Mouse (Mus musculus): ENCODE results near the gene Hist1h2bb. TPM values are rescaled to one million over a fixed set of nuclear protein-coding genes. Genes with fewer than 3 reads are reported as not detected.
"Not testable (repeated sequence)": the region's sequence is repeated elsewhere in the genome, so short reads cannot be mapped to it uniquely, and the experiment has no call there.

The Hist1h2bb gene
- polyA plus RNA-seq (2012) = 5.4 and 12.1 TPM in 2 replicates

- not testable (repeated sequence) for H3K27me3 ChIP-seq (ENCODE audit: control insufficient read depth); H3K36me3 ChIP-seq (ENCODE audit: control insufficient read depth); H3K9me3 ChIP-seq (ENCODE audit: control insufficient read depth, low read length)
- Histone ChIP-seq H3K4me1 (ENCODE audit: control insufficient read depth) (peaks cover 68% of the 10 kb centered on the region), H3K4me3 (replicated peaks) (peak within 1 kb of the TSS; percentile 79)
Observed at GRCm38 (mm10) chr13:23746201-23747080, at the start of gene Hist1h2bb. TSS of gene Hist1h2bb (plus strand) at chr13:23746734.

DNA sequence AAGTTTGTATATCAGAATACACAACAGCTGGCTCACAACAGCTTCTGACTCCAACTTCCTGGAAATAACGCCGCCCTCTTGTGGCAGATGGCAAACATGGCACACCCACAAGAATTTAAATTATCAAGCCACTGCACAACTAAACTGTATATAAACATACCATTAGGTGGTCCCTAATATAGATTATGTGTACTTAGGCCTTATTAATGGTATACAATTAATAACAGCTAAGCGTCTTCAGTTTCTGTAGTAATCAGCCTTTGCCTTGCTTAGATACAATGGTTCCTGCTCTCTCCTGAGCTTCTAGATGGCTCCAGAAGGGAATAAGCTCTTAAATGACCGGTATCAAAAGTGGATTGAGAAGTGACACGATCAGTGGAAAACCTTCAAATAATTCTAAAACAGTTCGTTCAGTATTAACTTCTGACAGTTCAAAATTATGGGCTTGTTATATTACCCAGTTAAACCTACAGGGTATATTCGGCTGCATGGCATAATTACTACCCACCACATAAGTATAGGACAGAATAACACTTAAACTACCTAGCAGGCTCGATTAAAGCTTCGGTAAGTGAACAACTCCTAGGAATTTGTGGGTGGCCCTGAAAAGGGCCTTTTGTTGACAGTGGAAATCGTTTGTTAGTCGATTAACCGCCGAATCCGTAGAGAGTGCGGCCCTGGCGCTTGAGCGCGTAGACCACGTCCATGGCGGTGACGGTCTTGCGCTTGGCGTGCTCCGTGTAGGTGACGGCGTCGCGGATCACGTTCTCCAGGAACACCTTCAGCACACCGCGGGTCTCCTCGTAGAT lies 48.8 kb upstream of the Hist1h2bb start:
- H3K4me1 ChIP-seq (ENCODE audit: control insufficient read depth) = peaks cover 55% of the 10 kb centered on the region
- TF ChIP-seq TAL1 (IDR thresholded peaks at IDR 0.05; ENCODE audit: low read length) = no peak
- TF ChIP-seq GATA1 (IDR thresholded peaks at IDR 0.05; ENCODE audit: low read length) = no peak
- peak overlapping the region; percentile 67 for H3K4me3 ChIP-seq (replicated peaks)

GRCm38 (mm10) chr13:23698300-23698693 lies 48.2 kb upstream of the Hist1h2bb start, which contains the start of gene Hist1h4c:
TSS of gene Hist1h4c (minus strand) at chr13:23698454.
- Histone ChIP-seq H3K4me3 (replicated peaks) (peak within 1 kb of the TSS; percentile 67), H3K4me1 (ENCODE audit: control insufficient read depth) (peaks cover 58% of the 10 kb centered on the region), H3K36me3 (ENCODE audit: control insufficient read depth) (peaks cover 5% of the 10 kb centered on the region), H3K27me3 (ENCODE audit: control insufficient read depth) (no peaks in the 10 kb centered on the region), H3K9me3 (ENCODE audit: control insufficient read depth, low read length) (no peaks in the 10 kb centered on the region)
- TF ChIP-seq GATA1 (IDR thresholded peaks at IDR 0.05; ENCODE audit: low read length) = no peak

More for the DNA sequence above, 48.8 kb upstream of the Hist1h2bb start:
- Histone ChIP-seq H3K36me3 (ENCODE audit: control insufficient read depth) (peaks cover 5% of the 10 kb centered on the region), H3K9me3 (ENCODE audit: control insufficient read depth, low read length) (no peaks in the 10 kb centered on the region), H3K27me3 (ENCODE audit: control insufficient read depth) (no peaks in the 10 kb centered on the region)

GRCm38 (mm10) chr13:23698996-23699395 lies 47.5 kb upstream of the Hist1h2bb start:
- H3K4me1 ChIP-seq (ENCODE audit: control insufficient read depth) = peaks cover 56% of the 10 kb centered on the region
- peaks cover 2% of the 10 kb centered on the region; the same call in 1 of the 2 replicates for H3K36me3 ChIP-seq (ENCODE audit: control insufficient read depth)
- H3K4me3 ChIP-seq (replicated peaks) = peak overlapping the region; percentile 67
- TF ChIP-seq GATA1 (IDR thresholded peaks at IDR 0.05; ENCODE audit: low read length) (no peak), TAL1 (IDR thresholded peaks at IDR 0.05; ENCODE audit: low read length) (no peak)
- H3K9me3 ChIP-seq (ENCODE audit: control insufficient read depth, low read length) = no peaks in the 10 kb centered on the region
- no peaks in the 10 kb centered on the region for H3K27me3 ChIP-seq (ENCODE audit: control insufficient read depth)

GRCm38 (mm10) chr13:23699767-23700166 lies 46.8 kb upstream of the Hist1h2bb start:
- Histone ChIP-seq H3K27me3 (ENCODE audit: control insufficient read depth) (no peaks in the 10 kb centered on the region), H3K4me1 (ENCODE audit: control insufficient read depth) (peaks cover 54% of the 10 kb centered on the region), H3K36me3 (ENCODE audit: control insufficient read depth) (peaks cover 2% of the 10 kb centered on the region; the same call in 1 of the 2 replicates), H3K9me3 (ENCODE audit: control insufficient read depth, low read length) (no peaks in the 10 kb centered on the region), H3K4me3 (replicated peaks) (no peak overlapping the region)
- no peak for TF ChIP-seq TAL1 (IDR thresholded peaks at IDR 0.05; ENCODE audit: low read length)
- TF ChIP-seq GATA1 (IDR thresholded peaks at IDR 0.05; ENCODE audit: low read length) = no peak

DNA sequence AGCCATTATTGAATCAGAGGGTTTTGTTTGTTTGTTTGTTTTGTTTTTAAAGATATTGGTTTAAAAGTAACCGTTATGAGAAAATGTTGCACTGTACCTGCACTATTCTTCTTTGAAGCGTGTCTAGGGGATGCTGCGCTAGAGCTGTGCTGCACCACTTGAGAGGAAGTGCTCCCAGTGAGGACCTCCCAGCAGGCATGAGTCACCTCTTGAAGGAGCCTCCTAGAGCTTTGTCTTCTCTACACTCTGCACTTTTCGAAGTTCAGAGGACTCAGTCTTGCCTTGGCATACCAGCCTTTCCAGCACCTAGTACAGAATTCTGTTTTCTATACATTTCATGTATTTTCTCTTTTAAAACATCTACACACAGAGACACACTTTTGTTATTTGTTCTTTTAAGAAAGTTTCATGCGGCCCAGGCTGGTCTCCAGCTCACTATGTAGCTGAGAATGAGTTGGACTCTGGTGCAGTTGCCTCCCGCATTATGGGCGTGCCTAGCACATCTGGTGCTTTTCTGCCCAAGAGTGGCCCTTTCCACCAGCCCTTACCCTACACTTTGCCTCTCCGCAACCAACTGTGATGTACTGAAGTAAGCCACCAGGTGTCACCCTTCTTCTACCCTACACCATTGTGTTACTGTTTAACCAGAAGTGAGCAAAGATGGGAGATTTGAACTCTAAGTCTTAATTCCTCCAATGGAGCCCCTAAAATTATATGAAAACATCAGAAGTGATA lies 45.6 kb upstream of the Hist1h2bb start:
- Histone ChIP-seq H3K9me3 (ENCODE audit: control insufficient read depth, low read length) (no peaks in the 10 kb centered on the region), H3K4me3 (replicated peaks) (peak overlapping the region; percentile 25), H3K36me3 (ENCODE audit: control insufficient read depth) (no peaks in the 10 kb centered on the region), H3K27me3 (ENCODE audit: control insufficient read depth) (no peaks in the 10 kb centered on the region), H3K4me1 (ENCODE audit: control insufficient read depth) (peaks cover 42% of the 10 kb centered on the region)
- no peak for TF ChIP-seq TAL1 (IDR thresholded peaks at IDR 0.05; ENCODE audit: low read length)
- TF ChIP-seq GATA1 (IDR thresholded peaks at IDR 0.05; ENCODE audit: low read length) = no peak

DNA sequence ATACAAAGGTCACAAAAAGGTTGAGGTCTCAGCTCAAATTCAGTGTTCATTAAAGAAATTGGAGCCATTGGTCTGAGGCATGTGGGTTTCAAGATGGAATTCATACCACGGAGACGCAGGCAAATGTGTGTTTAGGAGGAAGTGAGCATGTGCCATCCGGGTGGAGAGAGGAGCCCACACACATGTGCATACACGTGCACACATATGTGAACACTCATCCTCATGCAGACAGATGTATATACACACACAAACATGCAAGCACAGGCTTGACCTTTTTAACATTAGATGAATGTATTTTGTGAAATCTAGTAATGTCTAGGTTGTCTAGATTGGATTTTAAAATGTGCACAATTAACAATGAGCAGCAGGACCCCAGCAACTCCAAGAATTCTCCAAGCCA lies 44.3 kb upstream of the Hist1h2bb start:
- Histone ChIP-seq H3K9me3 (ENCODE audit: control insufficient read depth, low read length) (no peaks in the 10 kb centered on the region), H3K36me3 (ENCODE audit: control insufficient read depth) (no peaks in the 10 kb centered on the region), H3K4me3 (replicated peaks) (no peak overlapping the region), H3K27me3 (ENCODE audit: control insufficient read depth) (no peaks in the 10 kb centered on the region), H3K4me1 (ENCODE audit: control insufficient read depth) (peaks cover 32% of the 10 kb centered on the region)
- no peak for TF ChIP-seq GATA1 (IDR thresholded peaks at IDR 0.05; ENCODE audit: low read length)

DNA sequence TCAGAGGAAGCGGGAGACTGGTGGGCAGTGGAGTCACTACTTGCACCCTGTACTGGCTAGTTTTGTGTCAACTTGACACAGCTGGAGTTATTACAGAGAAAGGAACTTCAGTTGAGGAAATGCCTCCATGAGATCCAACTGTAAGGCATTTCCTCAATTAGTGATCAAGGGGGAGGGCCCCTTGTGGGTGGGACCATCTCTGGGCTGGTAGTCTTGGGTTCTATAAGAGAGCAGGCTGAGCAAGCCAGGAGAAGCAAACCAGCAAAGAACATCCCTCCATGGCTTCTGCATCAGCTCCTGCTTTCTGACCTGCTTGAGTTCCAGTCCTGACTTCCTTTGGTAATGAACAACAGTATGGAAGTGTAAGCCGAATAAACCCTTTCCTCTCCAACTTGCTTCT lies 43.7 kb upstream of the Hist1h2bb start:
- H3K9me3 ChIP-seq (ENCODE audit: control insufficient read depth, low read length); H3K27me3 ChIP-seq (ENCODE audit: control insufficient read depth); H3K4me3 ChIP-seq (replicated peaks); H3K36me3 ChIP-seq (ENCODE audit: control insufficient read depth): not testable (repeated sequence)
- H3K4me1 ChIP-seq (ENCODE audit: control insufficient read depth) = peaks cover 27% of the 10 kb centered on the region

All from erythroblast, embryonic 14.5 days (primary cell).